Mouse (Mus musculus) midbrain, embryonic 16.5 days (tissue): Measurements from ENCODE around the gene 2310061I04Rik. TPM values are rescaled to one million over a fixed set of nuclear protein-coding genes. Genes with fewer than 3 reads are reported as not detected.

Experiments used
- ATAC-seq: fragments of 200-750 bp; cut with Nextera tagmentation; 2 replicates; pipeline ENCODE4 v1.8.0; 2017; ENCODE audit warnings: moderate TSS enrichment
- H3K27ac ChIP-seq: fragments of 300-500 bp; sonication (generic); 2 replicates; pipeline ENCODE4 v1.5.1; 2014; ENCODE audit warnings: mild to moderate bottlenecking, low read length, mixed read lengths
- H3K27me3 ChIP-seq: fragments of 300-500 bp; sonication (generic); 2 replicates; pipeline ENCODE4 v1.6.1; 2014; ENCODE audit warnings: low read depth, low read length, mixed read lengths; ENCODE audit not compliant: control insufficient read depth, insufficient read depth
- H3K36me3 ChIP-seq: fragments of 300-500 bp; sonication (generic); 2 replicates; pipeline ENCODE4 v1.6.1; 2014; ENCODE audit warnings: mild to moderate bottlenecking, low read length, moderate library complexity, mixed read lengths; ENCODE audit not compliant: control insufficient read depth, insufficient read depth
- H3K4me1 ChIP-seq: fragments of 300-500 bp; sonication (generic); 2 replicates; pipeline ENCODE4 v1.6.1; 2014; ENCODE audit warnings: mild to moderate bottlenecking, low read length, mixed read lengths; ENCODE audit not compliant: control insufficient read depth, insufficient read depth
- H3K4me2 ChIP-seq: fragments of 300-500 bp; sonication (generic); 2 replicates; pipeline ENCODE4 v1.6.1; 2014; ENCODE audit warnings: mild to moderate bottlenecking, low read length, mixed read lengths
- H3K4me3 ChIP-seq: fragments of 300-500 bp; sonication (generic); 2 replicates; pipeline ENCODE4 v1.5.1; 2014; ENCODE audit warnings: low read depth, mild to moderate bottlenecking, low read length, moderate library complexity, mixed read lengths
- H3K9ac ChIP-seq: fragments of 300-500 bp; sonication (generic); 2 replicates; pipeline ENCODE4 v1.6.1; 2014; ENCODE audit warnings: low read depth, low read length, mixed read lengths
- H3K9me3 ChIP-seq: fragments of 300-500 bp; sonication (generic); replicated peaks from 2 replicates; pipeline ENCODE4 v1.6.1; 2014; ENCODE audit warnings: mild to moderate bottlenecking, low read length, mixed read lengths; ENCODE audit not compliant: control insufficient read depth, poor library complexity, severe bottlenecking
- WGBS: fragments of 180-500 bp; shearing (Covaris S2); extraction: QIAGEN DNeasy Blood & Tissue Kit; methylation state at CpG from one replicate; pipeline ENCODE4 v1.1.7; 2014; 5-methylcytosine and 5-hydroxymethylcytosine counted together
- polyA plus RNA-seq: library from polyadenylated mRNA; unstranded; fragments of >200 nt; fragmentation: Nextera tagmentation; extraction: Ambion mirVana; gene quantifications from 2 replicates; pipeline ENCODE4 v1.2.1, GENCODE M21; 2015

The 2310061I04Rik gene
- polyA plus RNA-seq, 1 experiment from 2014 or later: 76.4 TPM

- Histone ChIP-seq H3K27ac (no peak overlapping the region), H3K36me3 (peaks cover 28% of the 10 kb centered on the region), H3K4me1 (peaks cover 30% of the 10 kb centered on the region), H3K27me3 (no peaks in the 10 kb centered on the region), H3K9ac (no peak overlapping the region), H3K9me3 (no peaks in the 10 kb centered on the region), H3K4me2 (no peak overlapping the region), H3K4me3 (no peak overlapping the region)
- 93% methylated on average over 4 of the region's 4 CpGs for WGBS
- ATAC-seq: no peak
These were observed 26.1 kb upstream of the 2310061I04Rik start for GRCm38 (mm10) chr17:35923281-35923680.

DNA sequence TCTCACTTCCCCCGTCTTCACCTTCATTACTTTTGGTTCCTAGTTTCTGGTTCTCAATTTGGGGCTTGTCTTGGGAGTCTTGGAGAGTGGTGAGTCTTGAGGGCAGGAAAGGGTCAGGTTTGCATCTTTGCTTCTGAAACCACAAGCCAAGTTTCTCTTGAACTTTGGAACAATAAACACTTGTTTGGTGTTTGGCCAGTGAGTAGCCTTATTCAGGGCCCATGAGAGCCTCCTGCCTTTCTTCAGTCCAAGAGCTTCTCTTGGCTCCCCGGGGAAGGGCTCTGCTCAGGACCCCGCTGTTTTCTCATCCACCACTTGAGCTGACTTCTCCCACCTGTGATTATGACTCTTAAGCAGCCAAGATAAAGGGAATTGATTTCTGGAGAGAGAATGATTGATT is 25.3 kb upstream of the 2310061I04Rik start:
- Histone ChIP-seq H3K4me2 (no peak overlapping the region), H3K27me3 (no peaks in the 10 kb centered on the region), H3K27ac (no peak overlapping the region), H3K9ac (no peak overlapping the region), H3K4me3 (no peak overlapping the region), H3K9me3 (no peaks in the 10 kb centered on the region), H3K36me3 (peaks cover 21% of the 10 kb centered on the region), H3K4me1 (peaks cover 30% of the 10 kb centered on the region)
- no peak for ATAC-seq
- 90% methylated on average over 3 of the region's 3 CpGs for WGBS

- no peak overlapping the region for H3K4me3 ChIP-seq
- H3K9me3 ChIP-seq: no peaks in the 10 kb centered on the region
- peaks cover 30% of the 10 kb centered on the region for H3K4me1 ChIP-seq
- WGBS: 87% methylated on average over 4 of the region's 4 CpGs
- H3K4me2 ChIP-seq: no peak overlapping the region
- H3K27me3 ChIP-seq: no peaks in the 10 kb centered on the region
- H3K27ac ChIP-seq: no peak overlapping the region
- H3K9ac ChIP-seq: 0 out of 2 replicates have a peak overlapping the region, but pooled peaks have one; percentile 5
- no peak for ATAC-seq
- H3K36me3 ChIP-seq: peaks cover 17% of the 10 kb centered on the region
These were observed 24.5 kb upstream of the 2310061I04Rik start for GRCm38 (mm10) chr17:35921710-35922109.

GRCm38 (mm10) chr17:35920862-35921562 is 23.8 kb upstream of the 2310061I04Rik start:
- Histone ChIP-seq H3K4me2 (peak overlapping the region; percentile 93), H3K9me3 (no peaks in the 10 kb centered on the region), H3K27ac (peak overlapping the region; percentile 99), H3K9ac (peak overlapping the region; percentile 22; the same call in 1 of the 2 replicates), H3K4me1 (peaks cover 30% of the 10 kb centered on the region), H3K4me3 (no peak overlapping the region), H3K36me3 (peaks cover 10% of the 10 kb centered on the region), H3K27me3 (no peaks in the 10 kb centered on the region)
- WGBS: 64% methylated on average over 5 of the region's 5 CpGs
- no peak for ATAC-seq

DNA sequence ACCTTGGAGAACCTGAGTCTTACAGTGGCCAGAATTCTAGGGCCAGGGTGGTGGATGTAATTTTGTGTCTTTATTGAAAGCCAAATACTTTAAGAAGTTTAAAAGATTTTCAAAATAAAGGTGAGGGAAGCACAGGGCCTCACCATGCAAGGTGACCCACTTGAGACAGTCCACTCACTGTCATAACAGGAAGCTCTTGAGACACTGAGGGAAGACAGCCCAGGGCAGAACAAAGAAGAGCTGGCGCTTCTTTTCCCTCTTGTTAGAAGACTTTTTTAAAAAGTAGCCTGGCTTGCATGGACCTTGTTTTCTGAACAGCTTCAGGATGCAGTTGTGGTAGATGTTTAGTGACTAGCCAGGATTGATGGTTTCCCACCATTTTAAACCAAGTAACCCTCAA is 23.2 kb upstream of the 2310061I04Rik start:
- no peaks in the 10 kb centered on the region for H3K9me3 ChIP-seq
- H3K27ac ChIP-seq: peak overlapping the region; percentile 99
- peaks cover 34% of the 10 kb centered on the region for H3K4me1 ChIP-seq
- H3K27me3 ChIP-seq: no peaks in the 10 kb centered on the region
- peak overlapping the region; percentile 66 for H3K4me3 ChIP-seq
- 76% methylated on average over 1 of the region's 1 CpGs for WGBS
- H3K4me2 ChIP-seq: peak overlapping the region; percentile 93
- ATAC-seq: no peak
- H3K9ac ChIP-seq: peak overlapping the region; percentile 75
- H3K36me3 ChIP-seq: peaks cover 9% of the 10 kb centered on the region

DNA sequence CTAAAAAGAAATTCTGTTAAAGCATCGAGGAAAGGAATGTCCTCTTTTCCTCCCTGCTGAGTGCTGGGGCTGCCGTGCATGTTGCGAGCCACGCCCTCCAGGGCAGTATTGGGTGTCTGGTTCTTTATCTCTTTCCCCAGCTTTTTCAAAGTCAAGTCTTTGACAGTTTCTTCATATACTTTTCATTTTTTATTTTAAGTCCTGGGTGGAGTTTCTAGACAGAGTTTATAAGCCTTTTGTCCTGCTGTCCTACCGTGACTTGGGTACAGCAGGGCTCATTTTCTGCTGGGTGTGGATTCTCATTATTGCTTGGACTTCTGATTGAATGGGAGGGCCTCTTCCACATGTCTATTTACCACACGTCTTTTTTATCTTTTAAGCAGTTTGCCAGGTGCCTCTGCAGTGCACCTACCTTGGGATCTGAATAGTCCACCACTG is 22.7 kb upstream of the 2310061I04Rik start:
- Histone ChIP-seq H3K27me3 (no peaks in the 10 kb centered on the region), H3K36me3 (peaks cover 4% of the 10 kb centered on the region), H3K4me3 (peak overlapping the region; percentile 66), H3K9me3 (no peaks in the 10 kb centered on the region), H3K4me1 (peaks cover 37% of the 10 kb centered on the region), H3K9ac (peak overlapping the region; percentile 75), H3K4me2 (peak overlapping the region; percentile 93), H3K27ac (peak overlapping the region; percentile 99)
- 36% methylated on average over 6 of the region's 6 CpGs for WGBS
- ATAC-seq: no peak

DNA sequence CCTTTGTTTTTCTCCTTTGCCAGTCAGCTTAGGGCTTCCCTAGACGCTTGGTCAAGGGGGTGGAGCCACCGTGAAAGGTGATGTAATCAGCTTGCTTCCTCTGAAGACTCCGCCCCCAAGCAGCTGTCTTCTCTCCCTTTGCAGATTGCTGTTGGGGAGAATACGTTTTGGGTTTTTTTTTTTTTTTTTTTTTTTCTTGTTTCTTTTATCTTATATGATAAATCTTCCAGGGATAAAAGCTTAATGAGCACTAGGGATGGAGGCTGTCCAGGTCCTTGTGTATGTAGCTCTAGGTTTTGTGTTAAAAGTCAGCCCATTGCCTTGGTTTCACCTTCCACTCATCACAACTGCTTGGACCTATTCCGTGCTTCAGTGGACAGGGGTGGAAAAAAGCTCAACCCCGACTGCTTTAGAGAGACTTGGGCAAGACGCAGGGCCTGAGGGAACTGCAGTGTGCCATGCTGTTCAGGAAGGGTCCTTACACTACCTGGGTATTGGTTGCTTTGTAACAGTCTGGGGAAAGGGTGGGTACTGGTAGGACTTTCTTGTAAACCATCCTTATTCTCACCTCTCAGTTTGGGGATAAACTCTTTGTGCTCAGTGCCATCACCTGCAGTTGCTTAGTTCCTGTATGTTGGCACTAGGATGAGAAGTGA is 22.0 kb upstream of the 2310061I04Rik start:
- no peaks in the 10 kb centered on the region for H3K9me3 ChIP-seq
- WGBS: 2% methylated on average over 7 of the region's 7 CpGs
- peak overlapping the region; percentile 93 for H3K4me2 ChIP-seq
- H3K4me3 ChIP-seq: peak overlapping the region; percentile 66
- ATAC-seq: peak; percentile 46
- H3K9ac ChIP-seq: peak overlapping the region; percentile 98
- H3K36me3 ChIP-seq: no peaks in the 10 kb centered on the region
- H3K4me1 ChIP-seq: peaks cover 37% of the 10 kb centered on the region
- H3K27me3 ChIP-seq: no peaks in the 10 kb centered on the region
- peak overlapping the region; percentile 99 for H3K27ac ChIP-seq

GRCm38 (mm10) chr17:35918276-35919059 is 21.2 kb upstream of the 2310061I04Rik start:
- Histone ChIP-seq H3K4me1 (peaks cover 37% of the 10 kb centered on the region), H3K36me3 (no peaks in the 10 kb centered on the region), H3K4me3 (peak overlapping the region; percentile 66), H3K9me3 (no peaks in the 10 kb centered on the region), H3K27ac (peak overlapping the region; percentile 99), H3K4me2 (peak overlapping the region; percentile 93), H3K27me3 (no peaks in the 10 kb centered on the region), H3K9ac (peak overlapping the region; percentile 98)
- under 1% methylated on average over 11 of the region's 11 CpGs for WGBS
- ATAC-seq: no peak
